Mouse (Mus musculus) embryo, embryonic 10.5 days (tissue): ENCODE measurements around the gene S100a7a.
A peak's percentile ranks its signal among the peaks of the same experiment; 100 is the strongest.

Experiments used
- DNase-seq: peaks from one replicate; pipeline ENCODE4 v3.0.0-alpha.2; 2015; ENCODE audit warnings: low spot score

Gene S100a7a

GRCm38 (mm10) chr3:90627807-90628206 is 26.0 kb upstream of the S100a7a start:
- DNase-seq = peak; percentile 26

GRCm38 (mm10) chr3:90629298-90629697 is 24.5 kb upstream of the S100a7a start:
- DNase-seq = no peak

- no peak for DNase-seq
These were observed 21.8 kb upstream of the S100a7a start for GRCm38 (mm10) chr3:90631984-90632383.

DNA sequence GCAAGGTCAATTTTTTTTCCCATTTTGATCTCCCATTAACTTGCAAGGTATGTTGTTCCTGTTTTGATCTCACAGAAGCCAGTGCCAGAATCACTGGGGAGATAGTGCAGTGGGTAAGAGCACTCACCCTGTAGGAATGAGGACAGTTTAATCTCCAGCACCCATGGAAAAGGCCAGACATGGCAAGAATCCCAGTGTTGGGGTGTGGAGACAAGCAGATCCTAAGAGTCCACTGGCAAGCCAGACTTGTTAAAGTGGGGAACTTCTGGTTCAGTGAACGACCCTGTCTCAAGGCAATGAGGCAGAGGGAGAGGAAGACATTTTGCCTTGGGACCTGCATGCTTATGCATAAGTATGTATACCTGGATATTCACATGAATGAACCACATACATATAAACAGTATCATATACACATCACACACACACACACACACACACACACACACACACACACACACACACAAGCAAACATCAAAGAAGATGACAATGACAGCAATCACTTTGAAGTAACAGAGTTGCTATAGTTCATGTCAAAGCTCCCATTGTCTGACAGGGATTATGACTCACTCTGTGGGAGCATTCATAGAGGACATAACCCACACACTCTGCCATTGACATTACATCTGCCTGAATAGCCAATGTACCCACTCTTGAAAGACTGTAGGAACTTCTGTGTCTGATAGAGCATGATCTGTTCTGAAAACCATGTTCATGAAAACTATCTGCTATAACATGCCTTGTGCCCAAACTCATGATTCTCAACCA is 15.1 kb upstream of the S100a7a start:
- no peak for DNase-seq

GRCm38 (mm10) chr3:90639511-90640154 is 14.2 kb upstream of the S100a7a start:
- peak; percentile 55 for DNase-seq

DNA sequence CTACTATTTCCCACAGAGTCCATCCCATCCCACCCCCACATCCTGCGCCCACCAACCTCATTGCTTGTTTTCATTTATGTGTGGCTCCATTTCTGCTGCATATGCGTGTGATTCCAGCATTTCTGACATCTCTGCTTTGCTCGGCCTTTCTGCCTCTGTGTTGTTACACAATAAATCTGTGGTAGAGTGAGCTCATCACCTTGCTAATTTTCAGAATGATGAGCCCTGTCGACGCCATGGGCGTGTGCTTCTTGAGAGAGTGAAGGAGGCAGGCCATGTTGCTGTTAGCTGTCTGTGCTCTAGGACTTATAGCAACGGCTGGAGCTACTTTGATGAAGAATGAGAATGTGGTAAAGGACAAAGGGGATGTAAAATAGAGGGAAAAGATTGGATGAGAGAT is 12.8 kb upstream of the S100a7a start:
- no peak for DNase-seq

- DNase-seq = peak; percentile 47
These were observed 9.6 kb upstream of the S100a7a start for GRCm38 (mm10) chr3:90644220-90644619.

GRCm38 (mm10) chr3:90647291-90647690 is 6.5 kb upstream of the S100a7a start:
- no peak for DNase-seq

DNA sequence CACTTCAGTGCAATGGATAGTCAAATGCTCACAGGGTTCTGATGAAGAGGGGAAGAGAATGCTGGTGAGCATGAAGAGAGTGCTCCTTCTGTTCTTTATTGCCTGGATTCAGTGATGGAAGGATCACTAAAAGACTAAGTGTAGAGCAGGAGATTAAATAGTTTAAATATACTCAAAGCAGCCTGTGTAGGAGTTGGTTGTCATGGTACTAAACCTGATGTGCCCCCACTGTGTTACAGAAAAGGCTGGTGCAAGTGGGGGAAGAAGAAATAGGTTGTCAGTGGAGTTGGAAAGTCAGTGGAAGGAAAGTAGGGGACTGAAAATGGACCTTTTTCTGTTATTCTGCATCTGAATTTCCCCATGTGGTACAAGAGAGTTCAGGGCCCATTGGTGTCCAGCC is 4.8 kb upstream of the S100a7a start:
- no peak for DNase-seq

- DNase-seq = no peak
These were observed 4.0 kb upstream of the S100a7a start for GRCm38 (mm10) chr3:90649832-90650231.

GRCm38 (mm10) chr3:90652878-90653508 is 824 bp upstream of the S100a7a start:
- DNase-seq = peak; percentile 93

DNA sequence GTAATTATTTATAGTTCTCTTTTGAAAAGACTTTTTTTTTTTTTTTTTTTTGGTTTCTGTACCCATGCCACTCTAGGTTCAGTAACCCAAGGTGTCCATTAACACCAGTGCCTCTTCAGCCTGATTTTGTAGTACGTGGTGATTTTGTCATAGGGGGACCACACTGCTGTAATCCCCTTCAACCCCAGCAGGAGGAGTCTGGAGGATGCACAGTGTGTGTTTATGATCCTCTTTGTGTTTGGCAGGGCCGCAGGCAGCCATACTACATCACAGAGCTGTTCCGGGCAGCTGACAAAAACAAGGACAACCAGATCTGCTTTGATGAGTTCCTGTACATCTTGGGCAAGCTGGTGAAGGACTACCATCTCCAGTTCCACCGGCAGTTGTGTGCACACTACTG is 3.6 kb downstream of the S100a7a start:
- peak; percentile 7 for DNase-seq

DNA sequence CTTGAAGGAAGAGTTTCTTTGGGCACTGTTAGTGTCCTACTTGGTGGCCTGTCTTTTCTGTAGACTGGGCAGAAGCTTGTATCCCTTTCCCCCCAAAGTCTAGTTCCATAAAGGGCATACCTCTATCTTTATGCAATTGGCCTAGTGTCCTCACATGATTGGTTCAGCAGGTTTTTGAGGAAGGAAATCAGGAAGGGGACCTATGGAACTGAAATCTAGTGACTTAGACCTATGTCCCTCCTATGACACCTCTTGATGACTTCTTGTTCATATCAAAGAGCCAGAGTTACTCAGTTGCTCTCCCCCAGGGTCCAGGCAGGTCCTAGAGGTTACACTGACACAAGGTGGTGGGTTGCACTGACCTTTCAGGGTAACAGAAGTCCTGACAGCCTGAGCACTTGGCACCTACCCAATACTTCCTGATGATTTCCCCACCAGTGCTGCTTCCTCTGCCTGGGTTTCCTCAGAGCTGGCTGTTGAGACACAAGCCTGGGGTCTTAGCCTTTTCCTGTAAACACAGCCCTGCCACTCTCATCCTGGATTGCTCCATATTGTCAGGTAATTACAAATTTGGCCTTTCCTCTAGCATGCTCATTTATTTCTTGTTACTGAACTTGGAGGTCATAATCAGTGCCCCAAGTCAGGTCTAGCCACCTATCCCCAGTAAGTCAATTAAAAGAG is 5.7 kb downstream of the S100a7a start:
- DNase-seq = no peak

GRCm38 (mm10) chr3:90664219-90664618 is 10.4 kb downstream of the S100a7a start:
- DNase-seq = peak; percentile 26

DNA sequence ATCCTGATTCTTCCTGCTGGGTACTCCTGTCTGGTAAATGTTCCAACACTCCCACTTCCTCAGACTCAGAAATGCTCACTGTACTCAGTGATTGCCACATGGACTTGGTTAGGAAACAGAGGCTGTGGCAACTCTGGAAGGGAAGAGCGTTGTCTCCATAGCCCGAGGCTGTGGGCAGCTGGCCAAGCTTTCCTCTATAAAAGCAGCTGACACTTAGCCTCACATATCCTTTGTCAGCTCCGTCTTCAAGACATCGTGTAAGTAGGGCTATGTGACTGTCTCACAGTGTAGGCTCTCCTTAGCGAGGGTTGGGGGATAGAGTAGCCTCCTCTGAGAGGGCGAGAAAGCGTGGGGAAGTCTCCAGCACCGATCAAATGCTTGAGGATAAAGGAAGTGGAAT is 15.0 kb downstream of the S100a7a start, which contains the start of gene S100a8:
Gene S100a8, plus strand, starts transcription at position 133 of the 400 bp plus-strand sequence.
- no peak for DNase-seq

GRCm38 (mm10) chr3:90678656-90679055 is 24.8 kb downstream of the S100a7a start:
- no peak for DNase-seq

DNA sequence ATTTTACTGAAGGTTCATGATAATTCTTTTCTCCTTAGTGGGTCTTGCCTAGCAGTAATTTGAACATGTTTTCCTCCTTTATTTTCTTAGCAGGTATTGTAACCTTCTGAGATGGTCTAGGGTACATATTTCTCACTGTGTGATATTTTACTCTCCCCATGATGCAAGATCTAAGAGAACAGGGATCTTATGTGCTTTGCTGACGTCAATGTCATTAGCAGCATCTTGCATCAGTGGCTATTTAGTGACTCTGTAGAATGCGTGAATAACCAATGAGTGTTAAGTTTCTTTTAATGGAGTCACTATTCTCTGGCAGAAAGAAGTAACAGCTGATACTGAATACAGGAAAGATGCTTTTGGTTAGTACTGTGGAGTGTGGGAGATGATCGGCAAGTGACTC is 30.1 kb downstream of the S100a7a start:
- no peak for DNase-seq

DNA sequence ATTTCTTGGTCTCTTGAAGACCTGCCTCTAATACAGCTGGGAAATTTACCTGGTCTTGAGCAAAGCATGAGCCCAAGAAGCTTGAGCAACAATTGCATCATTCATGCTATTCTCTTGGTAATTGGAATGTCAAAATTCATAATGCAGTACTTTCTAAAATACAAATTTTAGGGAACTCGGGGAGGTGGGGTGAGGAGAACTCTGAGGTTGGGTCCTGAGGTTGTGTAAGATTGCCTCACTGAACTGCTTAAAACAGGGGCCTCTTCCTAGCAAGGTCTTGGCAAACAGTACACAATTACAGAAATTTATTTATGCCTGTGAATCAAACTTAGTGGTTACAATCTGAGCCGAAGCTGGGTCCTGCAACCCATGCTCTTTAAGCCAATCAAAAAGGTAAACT is 33.0 kb downstream of the S100a7a start:
- no peak for DNase-seq

DNA sequence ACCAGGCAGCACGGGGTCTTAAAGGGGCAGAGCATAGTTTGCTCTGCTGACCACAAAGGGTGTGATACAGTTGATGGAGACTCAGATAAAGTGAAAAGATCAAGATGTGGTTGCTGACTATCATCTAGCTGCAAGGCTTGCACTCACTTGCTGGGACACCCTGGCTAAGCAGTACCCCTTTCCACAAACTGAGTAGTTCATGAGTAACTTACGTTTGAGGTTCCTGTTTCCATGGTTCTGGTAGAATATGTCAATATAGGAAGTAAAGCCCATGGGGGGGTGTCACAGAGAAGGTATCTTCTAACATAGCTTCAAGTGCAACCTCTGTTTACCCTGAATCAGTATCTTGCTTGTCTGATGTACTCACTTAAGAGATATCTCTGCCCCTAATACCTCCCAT is 39.7 kb downstream of the S100a7a start:
- no peak for DNase-seq

DNA sequence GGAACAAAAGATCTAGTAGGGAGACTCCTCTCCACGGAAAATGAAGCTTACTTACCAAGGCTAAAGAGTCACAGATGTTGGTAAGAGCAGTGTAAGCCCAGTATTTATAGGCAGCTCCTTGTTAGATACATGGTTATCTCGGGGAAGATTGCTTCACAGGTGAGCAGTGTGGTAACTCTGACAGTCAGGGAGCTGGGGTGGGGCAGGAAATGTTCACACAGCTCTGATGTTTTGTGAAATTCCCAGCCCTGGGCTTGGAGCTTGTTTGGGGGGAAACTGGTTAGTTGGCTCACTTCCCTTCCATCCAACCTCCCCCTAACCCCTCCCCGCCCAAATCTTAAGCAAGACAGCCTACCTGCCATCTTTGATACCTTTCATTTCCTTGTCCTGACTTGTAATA is 41.8 kb downstream of the S100a7a start, which contains the start of gene S100a9:
Gene S100a9, minus strand, starts transcription at position 109 of the 400 bp plus-strand sequence.
- no peak for DNase-seq

DNA sequence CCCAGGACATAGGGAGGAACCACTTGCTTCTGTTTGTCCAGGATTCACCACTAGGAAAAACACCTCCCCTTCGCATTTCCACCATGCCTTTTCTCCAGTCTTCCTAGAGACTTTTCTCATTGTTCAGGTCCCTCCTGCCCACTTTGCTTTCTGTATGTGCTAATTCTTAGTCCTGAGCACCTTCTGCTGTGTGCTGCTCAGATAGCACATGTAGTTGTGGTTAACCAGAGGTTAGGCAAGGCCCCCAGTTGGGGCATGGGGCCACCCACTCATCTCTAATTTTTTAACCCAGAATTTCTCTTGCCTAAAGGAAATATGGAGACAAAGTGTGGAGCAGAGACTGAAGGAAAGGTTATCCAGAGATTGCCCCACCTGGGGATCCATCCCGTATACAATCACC is 48.4 kb downstream of the S100a7a start:
- DNase-seq = no peak
